Mouse (Mus musculus) cerebellum, postnatal 36 days (tissue): ENCODE results near the gene AC109138.7.
A peak's percentile ranks its signal among the peaks of the same experiment; 100 is the strongest.

ENCODE experiments used
- DNase-seq, 2 experiments: peaks; one replicate each; pipeline ENCODE4 v3.0.0; 2021 to 2022; ENCODE audit warnings: mixed read lengths in 2 of 2

Gene AC109138.7

DNA sequence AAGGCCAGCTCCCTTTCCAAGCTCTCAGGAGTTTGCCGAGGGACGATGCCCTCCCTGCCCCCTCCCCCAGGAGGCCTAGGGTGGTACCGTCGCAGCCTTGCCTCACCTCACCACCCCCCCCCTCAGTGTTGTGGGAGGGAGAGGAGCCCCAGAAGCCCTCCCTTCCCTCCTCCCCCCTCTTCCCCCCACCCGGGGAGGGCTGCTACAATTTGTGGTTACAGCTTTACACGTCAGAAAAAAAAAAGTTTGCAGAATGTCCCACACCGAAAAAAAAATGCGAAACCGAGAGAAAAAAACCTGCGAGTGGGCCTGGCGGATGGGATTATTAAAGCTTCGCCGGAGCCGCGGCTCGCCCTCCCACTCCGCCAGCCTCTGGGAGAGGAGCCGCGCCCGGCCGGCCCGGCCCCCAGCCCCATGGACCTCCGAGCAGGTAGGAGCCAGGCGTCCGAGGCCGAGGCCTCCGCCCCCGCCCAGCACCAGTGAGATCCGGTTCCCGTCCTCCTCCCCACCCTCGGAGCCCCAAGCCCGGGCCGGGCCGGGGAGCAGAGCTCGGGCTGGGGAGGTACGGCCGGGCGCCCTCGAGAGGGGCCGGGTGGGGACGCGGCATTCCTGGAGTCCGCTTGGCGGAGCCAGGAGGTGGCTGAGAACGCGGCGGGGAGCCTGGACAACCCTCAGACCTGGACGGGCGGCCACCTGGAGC, at the start of gene AC109138.7, which contains the start of gene Clcf1:
TSS of gene AC109138.7 (plus strand) at position 287 of the 700 bp plus-strand sequence.
TSS of gene Clcf1 (plus strand) at position 168 of the 700 bp plus-strand sequence.
- no peak for DNase-seq

DNA sequence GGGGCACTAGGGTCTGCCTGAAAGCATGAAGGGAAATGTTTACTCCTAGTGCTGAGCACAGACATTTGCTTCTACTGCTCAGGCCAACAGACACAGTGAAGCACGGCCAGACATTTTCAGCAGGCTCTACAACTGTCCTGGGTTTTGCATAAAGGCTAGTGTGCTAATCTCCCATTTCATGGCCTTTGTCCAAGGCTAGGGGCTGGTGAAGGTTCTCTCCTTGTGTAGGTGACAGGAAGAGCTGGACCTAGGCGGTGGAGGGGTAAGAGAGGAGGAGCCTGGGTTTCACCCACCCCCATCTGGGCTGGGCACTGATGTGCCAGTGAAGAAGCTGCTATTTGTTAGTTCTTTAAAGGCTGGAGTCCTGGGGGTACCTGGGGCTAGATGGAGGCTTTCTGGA, 49.4 kb upstream of the AC109138.7 start:
- no peak for DNase-seq

DNA sequence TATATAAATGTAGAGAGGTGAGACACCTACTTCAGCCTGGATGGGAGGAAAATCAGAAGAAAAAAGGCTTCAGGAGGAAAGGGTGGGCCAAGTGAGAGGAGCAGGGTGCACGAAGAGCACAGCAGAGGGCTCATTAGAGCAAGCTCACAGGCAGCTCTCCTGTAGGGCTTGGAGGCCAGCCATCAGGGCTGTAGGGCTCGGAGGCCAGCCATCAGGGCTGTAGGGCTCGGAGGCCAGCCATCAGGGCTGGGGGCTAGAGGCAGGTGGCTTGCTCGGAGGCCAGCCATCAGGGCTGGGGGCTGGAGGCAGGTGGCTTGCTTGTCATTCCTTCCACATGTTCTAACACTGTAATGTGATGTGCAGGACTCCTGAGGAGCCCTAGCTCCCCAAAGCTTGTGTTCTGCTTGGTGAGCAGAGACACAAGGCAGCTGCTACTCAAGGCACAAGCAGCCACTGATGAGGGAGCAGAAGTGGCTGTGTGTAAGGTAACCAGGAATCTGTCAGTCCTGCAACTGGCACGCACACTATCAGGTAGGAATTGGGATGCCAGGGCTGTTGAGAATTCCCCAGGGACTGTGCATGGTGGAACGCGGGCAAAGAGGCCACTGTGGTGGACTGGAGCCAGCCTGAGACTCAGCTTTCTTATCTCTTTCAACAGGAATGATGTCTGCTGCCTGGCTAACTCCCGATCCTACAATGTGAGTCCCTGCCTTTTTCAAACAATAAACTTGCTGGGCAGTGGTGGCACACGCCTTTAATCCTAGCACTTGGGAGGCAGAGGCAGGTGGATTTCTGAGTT, 47.3 kb upstream of the AC109138.7 start:
- no peak for DNase-seq

DNA sequence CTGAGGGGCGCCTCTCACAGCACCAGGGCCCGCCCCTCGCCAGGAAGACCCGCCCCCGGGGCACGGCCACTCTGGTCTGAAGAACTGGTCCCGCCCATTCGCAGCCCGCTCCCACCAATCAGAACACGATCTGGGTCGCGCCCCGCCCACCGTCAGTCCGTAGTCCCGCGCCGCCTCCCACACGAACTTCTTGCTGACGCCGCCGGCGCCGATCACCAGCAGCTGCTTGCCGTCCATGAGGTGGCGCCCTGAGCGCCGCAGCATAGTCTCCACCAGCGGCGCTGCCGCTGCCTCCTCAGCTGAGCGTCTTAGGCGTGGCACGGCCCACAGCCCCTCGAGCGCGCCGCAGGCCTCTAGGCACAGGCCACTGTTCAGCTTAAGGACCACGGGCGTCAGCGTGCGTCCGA, 44.8 kb upstream of the AC109138.7 start:
- DNase-seq, result peak; percentile 99 to 100

DNA sequence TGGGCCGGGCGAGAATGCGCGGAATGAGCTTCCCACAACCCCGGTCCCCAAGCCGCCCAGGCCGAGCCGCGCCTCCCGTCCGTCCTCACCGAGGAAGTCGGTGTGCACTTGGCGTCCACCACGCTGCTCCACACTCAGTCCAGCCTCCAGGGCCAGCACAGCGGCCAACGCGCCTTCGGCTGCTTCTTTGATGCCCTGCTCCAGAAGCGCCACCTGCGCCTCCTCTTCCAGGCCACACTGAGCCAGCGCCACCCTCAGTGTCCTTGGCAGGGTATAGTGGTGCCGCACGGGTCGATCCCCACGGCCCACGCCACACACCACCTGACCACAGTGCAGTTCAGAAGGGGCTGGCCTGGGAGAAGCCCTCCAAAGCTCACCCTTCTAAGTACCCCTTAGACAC, 44.3 kb upstream of the AC109138.7 start:
- peak in 1 of 2 experiments; percentile 63 for DNase-seq

DNA sequence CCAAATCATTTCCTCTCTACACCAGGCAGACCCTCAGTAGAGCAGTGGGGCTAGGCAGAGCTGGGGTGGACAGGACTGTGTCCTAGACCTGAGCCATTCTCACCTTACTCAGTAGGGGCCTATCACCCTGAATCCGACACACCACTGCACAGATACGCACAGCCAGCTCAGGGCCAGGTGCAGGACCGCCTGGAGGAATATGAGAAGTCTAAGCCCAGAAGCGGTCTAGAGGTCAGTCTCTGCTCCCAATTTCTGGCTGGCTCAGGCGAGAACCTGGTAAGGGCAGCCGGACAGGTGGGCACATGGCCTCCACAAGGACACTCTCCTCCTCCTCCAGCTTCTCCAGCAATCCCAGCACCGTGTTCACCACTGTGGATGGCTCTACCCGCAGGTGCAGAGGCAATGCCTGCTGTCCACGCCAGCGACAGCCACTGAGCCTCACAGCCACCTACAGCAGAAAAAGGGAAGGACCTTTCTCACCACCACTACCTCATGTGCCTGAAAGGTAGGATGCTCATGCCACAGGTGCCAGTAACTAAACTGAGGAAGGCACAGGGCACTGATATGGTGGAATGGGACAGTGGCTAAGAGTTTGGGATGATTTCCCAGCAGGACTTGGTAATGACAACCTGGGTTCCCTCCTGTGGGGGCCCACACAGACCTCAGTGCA, 43.3 kb upstream of the AC109138.7 start:
- no peak for DNase-seq

DNA sequence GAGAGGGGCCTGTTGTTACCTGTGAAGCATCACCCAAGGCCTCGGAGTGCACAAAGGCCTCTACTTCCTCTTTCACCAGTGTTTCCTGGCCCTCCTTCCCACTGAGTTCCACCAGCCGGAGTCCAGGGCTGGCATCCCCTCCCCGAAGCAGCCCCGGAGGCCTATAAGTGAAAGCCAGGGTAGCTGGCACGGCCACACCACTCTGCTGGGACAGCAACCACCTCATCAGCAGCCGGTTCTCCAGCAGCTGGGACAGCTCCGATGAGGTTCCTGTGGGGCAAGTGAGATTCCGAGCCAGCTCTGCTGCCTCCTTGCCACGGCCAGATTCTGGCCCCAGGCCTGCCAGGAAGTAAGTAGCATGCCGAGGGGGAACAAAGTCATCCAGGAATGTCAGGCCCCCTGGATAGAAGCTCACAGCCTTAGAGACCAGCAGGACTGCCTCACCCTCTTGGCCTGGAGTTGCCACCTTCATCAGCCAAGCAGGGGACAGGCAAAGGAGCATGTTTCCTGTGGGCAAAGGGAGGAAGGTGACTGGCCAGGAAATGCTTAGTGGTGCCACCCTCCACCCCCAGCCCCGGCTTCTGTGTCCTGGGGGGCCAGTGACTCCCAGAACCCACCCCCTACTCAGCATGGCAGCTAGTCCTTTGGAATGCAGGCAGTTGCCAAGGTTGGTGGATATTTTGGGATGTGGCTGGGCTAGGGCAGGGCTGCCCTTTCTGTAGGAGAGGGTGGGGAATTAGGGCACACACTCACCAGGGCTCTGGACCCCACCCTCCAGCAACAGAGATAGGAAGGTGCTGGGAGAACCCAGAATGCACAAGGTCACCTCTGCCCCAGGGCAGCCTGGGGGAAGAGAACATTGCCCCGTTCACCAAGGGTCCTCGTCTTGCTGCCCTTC, 42.5 kb upstream of the AC109138.7 start:
- DNase-seq, result no peak

DNA sequence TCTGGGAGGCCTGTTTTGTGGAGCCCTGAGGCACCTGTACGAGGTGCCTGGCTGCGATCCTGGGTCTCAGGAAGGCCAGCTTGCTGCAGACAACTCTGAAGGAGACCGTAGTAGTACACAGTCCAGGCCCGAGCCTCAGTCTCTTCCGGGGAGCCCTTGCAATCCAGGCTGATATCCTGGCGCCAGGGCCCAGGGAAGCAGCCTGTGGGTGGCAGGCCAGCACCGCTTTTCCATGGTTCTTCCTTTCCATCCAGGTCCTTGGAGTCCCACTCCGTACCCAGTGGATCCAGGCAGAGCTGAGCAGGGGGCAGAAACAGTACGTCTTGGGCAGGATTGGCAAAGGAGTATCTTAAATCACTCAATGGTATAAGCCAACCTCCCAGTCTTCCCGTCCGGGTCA, 41.2 kb upstream of the AC109138.7 start:
- no peak for DNase-seq

DNA sequence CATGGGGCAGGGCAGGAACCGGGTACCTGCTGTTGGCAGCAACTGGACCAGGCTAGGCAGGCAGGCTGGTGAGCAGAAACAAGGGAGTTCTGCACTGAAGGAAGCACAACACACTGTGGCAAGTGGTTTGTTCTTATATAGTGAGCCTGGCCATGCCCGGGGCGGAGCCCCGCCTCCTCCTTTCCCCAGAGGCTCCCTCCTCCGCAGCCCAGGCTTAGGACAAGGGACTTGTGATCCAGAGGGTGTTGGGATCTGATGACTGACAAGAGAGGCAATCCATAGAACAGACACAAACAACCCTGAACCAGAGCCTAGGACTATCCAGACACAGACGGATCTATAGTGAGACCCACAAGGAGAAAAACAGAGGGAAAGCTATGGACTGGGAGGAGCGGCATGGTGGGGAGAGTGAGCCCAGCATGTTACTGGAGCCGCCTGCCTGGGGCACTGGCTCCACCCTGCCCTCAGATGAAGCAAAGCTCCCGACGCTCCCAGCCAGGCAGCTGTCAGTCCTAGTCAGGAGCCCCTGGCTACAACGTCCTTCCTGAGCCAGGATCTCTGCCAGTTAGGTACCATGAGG, 38.7 kb upstream of the AC109138.7 start, which contains the start of gene Carns1:
TSS of gene Carns1 (minus strand) at position 112 of the 580 bp plus-strand sequence.
- no peak for DNase-seq

DNA sequence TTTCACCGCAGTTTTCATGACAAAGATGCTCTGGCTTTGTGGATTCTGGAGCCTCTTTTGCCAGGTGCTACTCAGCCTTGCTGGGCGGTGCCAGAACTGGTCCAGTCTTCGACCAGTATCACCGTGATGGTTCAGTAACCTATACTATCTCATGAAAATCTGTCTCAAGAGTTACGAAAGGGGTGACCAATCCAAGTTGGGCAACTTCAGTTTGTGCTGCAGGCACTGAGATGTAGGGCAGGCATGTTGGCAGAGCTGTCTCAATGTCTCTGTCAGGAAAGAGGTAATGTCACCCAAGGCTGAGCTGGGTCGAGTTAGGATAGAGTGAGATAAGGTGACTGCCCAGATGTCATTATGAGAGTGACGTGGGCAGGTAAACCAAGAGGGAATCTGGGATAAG, 33.7 kb upstream of the AC109138.7 start:
- no peak for DNase-seq

DNA sequence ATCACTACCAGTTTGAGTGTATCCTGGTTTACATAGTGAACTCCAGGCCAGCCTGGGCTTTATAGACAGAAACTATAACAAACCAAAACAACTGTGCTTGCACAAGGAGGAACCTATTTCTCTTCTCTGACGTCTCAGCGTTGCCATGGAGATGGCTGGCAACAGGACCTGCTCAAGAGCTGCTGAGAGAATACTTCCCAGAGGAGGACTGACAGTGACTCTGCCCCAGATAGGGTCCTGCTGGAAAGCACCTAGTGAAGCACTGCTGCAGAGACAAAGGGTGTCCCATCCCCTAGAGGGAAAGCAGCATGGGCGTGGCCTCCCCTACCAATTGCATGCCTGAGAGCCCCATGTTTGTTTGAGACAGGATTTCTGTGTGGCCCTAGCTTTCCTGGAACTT, 32.3 kb upstream of the AC109138.7 start:
- DNase-seq, result no peak

DNA sequence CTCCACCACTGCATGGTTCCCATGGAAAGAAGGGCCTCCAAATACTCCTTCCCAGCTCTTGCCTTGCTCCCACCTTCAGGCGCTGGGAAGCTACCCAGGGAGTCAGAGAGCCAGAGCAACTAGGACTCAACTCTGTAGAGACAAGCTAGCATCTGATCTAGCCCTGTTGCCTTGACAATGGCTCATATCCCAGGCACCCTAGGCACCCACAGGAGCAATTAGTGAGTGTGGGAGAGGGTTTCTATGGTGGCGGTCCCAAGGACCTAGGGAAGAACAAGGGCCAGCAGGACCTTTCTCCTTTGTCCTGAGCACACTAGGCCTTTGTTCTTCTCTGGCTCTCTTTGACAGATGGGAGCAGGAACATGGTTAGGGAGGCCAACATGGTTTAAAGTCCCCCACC, 30.5 kb upstream of the AC109138.7 start:
- DNase-seq, result no peak

DNA sequence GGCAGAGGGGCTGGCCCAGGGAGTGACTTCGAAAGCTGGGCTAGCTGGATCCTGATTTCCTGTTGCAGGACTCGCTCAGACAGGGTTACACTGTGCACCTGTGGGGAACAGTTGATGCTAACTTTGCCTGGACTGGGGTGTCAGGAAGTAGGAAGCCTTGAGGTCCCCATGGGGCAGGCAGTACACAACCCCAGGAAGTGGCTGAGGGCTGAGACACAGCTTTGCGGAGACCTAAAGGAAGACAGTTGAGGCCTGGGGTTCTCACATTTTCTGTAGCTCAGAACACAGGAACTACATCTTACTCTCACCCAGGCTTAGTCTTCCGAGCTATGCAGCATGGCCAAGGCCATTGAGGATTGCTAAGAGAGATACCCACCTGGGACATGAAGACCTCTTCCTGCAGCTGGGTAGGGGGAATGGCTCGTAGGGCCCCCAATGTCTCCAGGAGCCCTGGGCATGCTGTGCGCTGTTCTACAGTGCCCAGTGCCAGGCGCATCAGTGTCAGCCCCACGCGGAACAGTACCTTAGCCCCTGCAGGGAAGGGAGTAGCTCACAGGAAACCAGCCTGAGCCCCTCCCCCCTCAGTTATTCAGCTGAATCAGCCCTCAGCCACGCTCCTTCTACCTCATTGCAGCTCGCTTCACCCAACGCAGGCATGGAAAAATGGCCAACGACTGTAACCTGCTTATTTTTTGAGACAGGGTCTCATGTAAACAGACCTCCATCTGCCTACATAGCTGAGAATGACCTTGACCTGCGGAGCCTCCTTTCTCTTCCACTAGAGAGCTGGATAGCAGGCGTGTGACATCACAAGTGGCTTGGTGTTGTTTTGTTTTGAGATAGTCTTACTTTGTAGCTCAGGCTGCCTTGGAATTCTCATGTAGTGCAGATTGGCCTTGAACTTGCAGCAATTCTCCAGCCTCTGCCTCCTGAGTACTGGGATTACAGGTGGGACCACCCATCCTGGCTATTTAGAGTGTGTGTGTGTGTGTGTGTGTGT, 28.9 kb upstream of the AC109138.7 start:
- DNase-seq, result no peak

DNA sequence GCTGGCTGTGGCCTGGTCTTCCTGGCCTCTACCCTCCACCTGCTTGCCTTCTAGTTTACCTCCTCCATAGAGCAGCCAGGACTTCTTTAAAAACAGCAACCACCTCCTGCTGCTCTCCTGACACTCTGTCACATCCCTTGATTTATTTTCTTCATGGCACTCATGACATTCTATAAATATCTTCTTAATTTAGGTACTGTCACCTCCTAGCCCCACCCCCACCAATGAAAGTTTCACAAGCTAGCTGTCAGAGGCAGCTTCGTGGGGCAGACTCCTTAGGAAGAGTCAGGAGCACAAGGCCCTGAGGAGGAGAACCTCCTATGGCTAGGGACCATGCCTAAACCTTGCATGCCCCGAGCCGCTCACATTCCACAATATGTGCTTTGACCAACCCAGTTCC, 26.9 kb upstream of the AC109138.7 start:
- DNase-seq, result no peak

DNA sequence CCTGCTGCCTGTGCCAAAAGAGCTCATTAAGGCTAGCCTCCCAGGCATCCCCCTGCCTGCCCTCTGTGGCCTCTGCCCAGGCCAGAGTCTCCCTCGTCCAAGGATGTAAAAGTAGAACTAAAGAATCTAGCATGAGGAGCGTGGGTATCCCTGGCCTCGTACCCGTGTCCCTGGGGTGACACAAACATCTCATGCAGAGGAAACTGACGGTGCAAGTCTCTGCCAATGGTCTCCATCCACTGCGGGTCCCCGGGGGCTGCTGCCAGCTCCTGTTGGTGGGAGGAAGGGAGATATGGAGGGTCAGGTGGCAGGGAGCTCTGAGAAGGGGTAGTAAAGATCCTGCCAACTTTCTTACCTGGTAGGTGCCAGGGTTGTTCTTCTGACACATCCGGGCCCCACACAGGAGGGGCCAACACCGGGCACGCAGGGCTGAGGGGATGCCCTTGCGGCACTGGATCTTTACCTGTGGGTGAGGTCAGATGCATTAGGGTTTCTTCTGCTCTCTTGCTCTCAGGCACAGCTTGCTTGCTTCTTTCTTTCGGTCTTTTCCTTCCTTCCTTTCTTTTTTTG, 25.0 kb upstream of the AC109138.7 start:
- no peak for DNase-seq

DNA sequence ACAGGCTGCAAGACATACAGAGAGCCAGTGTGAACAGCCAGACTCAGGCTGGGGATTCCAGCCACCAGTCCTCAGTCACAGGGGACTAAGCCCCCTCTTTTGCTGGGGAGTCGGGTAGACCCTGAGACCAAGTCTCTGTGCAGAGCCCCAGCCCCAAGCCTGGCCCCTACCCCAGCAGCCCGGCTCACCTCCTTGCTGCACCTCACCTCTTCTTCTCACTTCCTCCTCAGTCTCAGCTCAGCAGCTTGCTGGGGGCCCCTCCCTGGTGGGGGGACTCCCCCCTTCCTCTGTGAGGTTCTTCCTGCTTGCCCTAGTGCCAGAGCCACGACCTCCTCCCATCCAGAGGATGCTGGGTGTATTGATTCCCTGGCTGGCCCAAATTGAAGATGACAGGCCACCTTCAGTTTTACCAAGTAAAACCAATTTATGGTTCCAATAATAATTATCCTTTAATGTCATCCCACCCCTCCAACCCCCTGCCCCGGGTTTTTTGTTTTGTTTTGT, 23.3 kb upstream of the AC109138.7 start, which contains the start of gene Tbc1d10c:
TSS of gene Tbc1d10c (minus strand) at position 454 of the 504 bp plus-strand sequence.
- no peak for DNase-seq

DNA sequence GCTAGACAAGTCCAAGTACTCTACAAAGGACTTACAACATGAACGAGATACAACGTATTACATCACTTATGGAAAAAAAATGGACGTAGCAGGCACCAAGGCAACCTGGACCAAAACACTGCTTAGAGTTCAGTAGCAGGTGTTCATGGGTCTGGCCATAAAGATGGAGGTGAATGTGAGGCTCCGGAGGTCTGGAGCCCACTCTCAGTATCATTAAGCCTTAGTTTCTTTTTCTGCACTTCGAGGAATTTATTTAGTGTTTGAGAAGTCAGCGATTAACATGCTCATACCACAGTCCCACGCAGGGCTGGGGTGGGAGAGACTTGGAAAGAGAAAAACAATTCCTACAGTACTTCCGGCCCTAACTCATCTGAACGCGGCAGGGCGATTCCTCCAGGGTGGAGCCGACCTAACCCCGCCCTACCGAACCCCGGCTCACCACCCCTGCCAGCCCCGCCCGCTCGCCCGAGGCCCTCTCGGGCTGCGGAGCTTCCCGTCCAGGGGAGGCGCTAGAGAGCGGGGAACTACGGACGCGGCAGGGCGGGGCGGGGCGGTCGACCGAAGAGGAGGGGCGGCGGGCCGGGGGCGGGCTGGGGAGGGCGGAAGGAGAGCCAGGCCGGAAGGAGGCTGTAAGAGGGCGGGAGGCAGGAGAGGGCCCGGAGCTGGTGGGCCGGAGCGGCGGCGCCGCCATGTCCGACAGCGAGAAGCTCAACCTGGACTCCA, 22.5 kb upstream of the AC109138.7 start, which contains the start of gene Ppp1ca:
TSS of gene Ppp1ca (plus strand) at position 538 of the 723 bp plus-strand sequence.
- DNase-seq, result peak; percentile 93 to 97

DNA sequence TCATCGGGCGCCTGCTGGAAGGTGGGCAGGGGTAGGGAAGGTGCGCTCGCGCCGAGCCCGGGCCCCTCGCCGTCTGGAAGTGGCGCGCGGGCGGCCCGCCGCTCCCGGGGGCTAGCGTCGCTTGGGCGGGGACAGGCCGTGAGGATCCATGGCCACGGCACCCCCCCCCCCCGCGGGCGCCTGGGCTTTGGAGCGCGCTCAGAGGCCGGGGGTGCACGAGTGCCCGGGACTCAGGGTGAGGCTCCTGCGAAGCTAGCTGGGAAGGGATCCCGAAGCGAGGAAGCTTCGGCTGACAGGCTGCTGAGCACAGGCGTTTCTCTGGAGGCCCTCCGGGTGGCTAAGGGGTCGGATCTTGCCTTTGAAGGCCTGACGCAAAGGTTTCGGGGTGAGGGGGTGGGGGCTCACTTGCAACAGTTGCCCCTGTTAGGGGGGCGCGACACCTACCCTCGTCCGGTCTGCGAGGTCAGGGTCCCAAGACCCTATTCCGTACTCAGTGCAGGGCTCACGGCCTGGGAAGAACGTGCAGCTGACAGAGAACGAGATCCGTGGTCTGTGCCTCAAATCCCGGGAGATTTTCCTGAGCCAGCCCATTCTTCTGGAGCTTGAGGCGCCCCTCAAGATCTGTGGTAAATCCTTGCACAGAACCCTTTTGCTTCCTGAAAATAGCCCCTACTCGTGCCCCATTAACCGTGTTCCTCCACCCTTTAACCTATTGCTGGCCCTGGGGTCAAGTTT, 21.7 kb upstream of the AC109138.7 start:
- no peak for DNase-seq
